Mouse (Mus musculus): ENCODE data around the gene 1700084M14Rik.
"Not testable (repeated sequence)": the region's sequence is repeated elsewhere in the genome, so short reads cannot be mapped to it uniquely, and the experiment has no call there.

Gene 1700084M14Rik

DNA sequence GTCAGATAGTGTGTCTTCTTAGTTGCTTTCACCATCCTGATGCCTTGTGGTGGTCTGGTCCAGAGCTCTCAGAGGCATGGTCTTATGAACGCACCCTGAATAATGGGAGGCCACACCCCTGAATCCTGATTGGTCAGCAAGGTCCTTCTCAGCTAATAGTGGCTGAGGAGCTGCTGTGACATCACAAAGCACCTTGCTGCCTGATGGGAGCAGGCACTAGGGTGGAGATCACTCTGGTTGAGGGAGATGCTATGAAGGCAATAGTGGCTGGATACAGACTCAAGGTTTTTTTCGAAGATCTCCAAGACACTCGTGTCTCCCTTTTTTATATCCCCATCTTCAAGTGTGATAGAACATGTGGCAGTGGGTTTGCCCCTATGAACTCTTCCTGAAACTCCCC lies at the start of gene 1700084M14Rik:
Gene 1700084M14Rik, minus strand, starts transcription at position 101 of the 400 bp plus-strand sequence.
- not testable (repeated sequence) for DNase-seq
